Comparison of ENCODE assay signal across 21 mouse cellular contexts in genomic region chr7:96141876-96142275, GRCm38 (mm10). TPM values are rescaled to one million over a fixed set of nuclear protein-coding genes. Genes with fewer than 3 reads are reported as not detected.
DNase-seq lines count a peak whose midpoint lies in the region; ATAC-seq and TF ChIP-seq lines count a peak whose summit lies in the region.
"Had no signal": no experiment of that assay in that cellular context is flagged by ENCODE, and none has a peak within 500 bp of the region (broad histone marks: within the 10 kb centered on the region; RNA-seq: fewer than 3 reads in every experiment).

No protein-coding gene starts in this region.

- no peak overlapping the region for H3K9ac ChIP-seq in heart, embryonic 16.5 days (ENCODE audit: low read length)
- no peak overlapping the region for H3K9ac ChIP-seq in heart, embryonic 11.5 days (ENCODE audit: low read depth, low read length)
- no peak overlapping the region for H3K9ac ChIP-seq in lung, embryonic 14.5 days
- H3K9ac ChIP-seq: embryonic facial prominence, embryonic 13.5 days; embryonic facial prominence, embryonic 15.5 days; forebrain, embryonic 12.5 days had no signal

- peaks cover 3% of the 10 kb centered on the region; the same call in 1 of the 2 replicates for H3K9me3 ChIP-seq in heart, embryonic 16.5 days (replicated peaks; ENCODE audit: control insufficient read depth, low read length)
- H3K9me3 ChIP-seq in heart, embryonic 11.5 days (replicated peaks; ENCODE audit: control insufficient read depth, low read length) = no peaks in the 10 kb centered on the region
- H3K9me3 ChIP-seq in lung, embryonic 14.5 days (ENCODE audit: low read depth, low read length) = no peaks in the 10 kb centered on the region
- H3K9me3 ChIP-seq: embryonic facial prominence, embryonic 13.5 days; embryonic facial prominence, embryonic 15.5 days; forebrain, embryonic 10.5 days; forebrain, embryonic 12.5 days had no signal

- peaks cover 17% of the 10 kb centered on the region for H3K4me1 ChIP-seq in heart, embryonic 16.5 days (ENCODE audit: control insufficient read depth, insufficient read depth, low read length)
- H3K4me1 ChIP-seq in heart, embryonic 11.5 days (ENCODE audit: control insufficient read depth, insufficient read depth, low read length) = peaks cover 6% of the 10 kb centered on the region
- no peaks in the 10 kb centered on the region for H3K4me1 ChIP-seq in lung, embryonic 14.5 days (ENCODE audit: insufficient read depth)
- H3K4me1 ChIP-seq: forebrain, embryonic 10.5 days; forebrain, embryonic 12.5 days had no signal

- no peaks in the 10 kb centered on the region for H3K36me3 ChIP-seq in heart, embryonic 16.5 days (ENCODE audit: control insufficient read depth, insufficient read depth)
- no peaks in the 10 kb centered on the region for H3K36me3 ChIP-seq in heart, embryonic 11.5 days (ENCODE audit: control insufficient read depth, insufficient read depth, low read length)
- no peaks in the 10 kb centered on the region for H3K36me3 ChIP-seq in lung, embryonic 14.5 days (ENCODE audit: insufficient read depth)
- H3K36me3 ChIP-seq: embryonic facial prominence, embryonic 13.5 days; embryonic facial prominence, embryonic 15.5 days; forebrain, embryonic 10.5 days; forebrain, embryonic 12.5 days had no signal

- H3K27ac ChIP-seq in heart, embryonic 16.5 days (ENCODE audit: low read length) = peak overlapping the region; percentile 9
- no peak overlapping the region for H3K27ac ChIP-seq in heart, embryonic 11.5 days (ENCODE audit: low read depth, low read length)
- no peak overlapping the region for H3K27ac ChIP-seq in lung, embryonic 14.5 days (ENCODE audit: low read depth)
- H3K27ac ChIP-seq: embryonic facial prominence, embryonic 13.5 days; embryonic facial prominence, embryonic 15.5 days; forebrain, embryonic 10.5 days; forebrain, embryonic 12.5 days had no signal

- no peak for TF ChIP-seq CTCF in lung, embryonic 14.5 days (IDR thresholded peaks at IDR 0.05; ENCODE audit: low read depth)

- no peak overlapping the region for H3K4me3 ChIP-seq in heart, embryonic 16.5 days (ENCODE audit: low read length)
- H3K4me3 ChIP-seq in heart, embryonic 11.5 days (ENCODE audit: low read depth, low read length) = no peak overlapping the region
- no peak overlapping the region for H3K4me3 ChIP-seq in lung, embryonic 14.5 days (ENCODE audit: low read depth, low read length)
- H3K4me3 ChIP-seq: embryonic facial prominence, embryonic 13.5 days; embryonic facial prominence, embryonic 15.5 days; erythroblast, embryonic 14.5 days; forebrain, embryonic 10.5 days; forebrain, embryonic 12.5 days had no signal

- no peak for ATAC-seq in heart, embryonic 16.5 days (replicated peaks; ENCODE audit: extremely low read depth, insufficient read depth, low FRiP score)
- ATAC-seq in heart, embryonic 11.5 days (replicated peaks; ENCODE audit: insufficient number of reproducible peaks, low FRiP score, low TSS enrichment) = no peak
- no peak for ATAC-seq in lung, embryonic 14.5 days (ENCODE audit: insufficient read depth)
- ATAC-seq: forebrain, embryonic 14.5 days; forebrain, embryonic 16.5 days had no signal

- peak; percentile 71 for DNase-seq in lung, embryonic 14.5 days
- no peak for DNase-seq in lung, postnatal 10 days
- DNase-seq: adrenal gland, adult 2 months; adrenal gland, postnatal 10 days; adrenal gland, postnatal 25 days; cerebellum, adult 11 months; cerebellum, adult 18-20 months; cerebellum, adult 8-10 months; cerebellum, adult 9-11 months; cerebellum, postnatal 14 days; cerebellum, postnatal 36 days; embryo, embryonic 11 days had no signal

- WGBS in heart, embryonic 16.5 days = 64% methylated on average over 4 of the region's 4 CpGs
- WGBS in heart, embryonic 11.5 days (ENCODE audit: insufficient replicate concordance) = 72% methylated on average over 4 of the region's 4 CpGs
- 51% methylated on average over 4 of the region's 4 CpGs for WGBS in lung, embryonic 14.5 days

- H3K27me3 ChIP-seq in heart, embryonic 16.5 days (ENCODE audit: control insufficient read depth, insufficient read depth, low read length) = no peaks in the 10 kb centered on the region
- no peaks in the 10 kb centered on the region for H3K27me3 ChIP-seq in heart, embryonic 11.5 days (ENCODE audit: control insufficient read depth, insufficient read depth, low read length)
- H3K27me3 ChIP-seq in lung, embryonic 14.5 days (ENCODE audit: insufficient read depth, low read length) = no peaks in the 10 kb centered on the region
- H3K27me3 ChIP-seq: embryonic facial prominence, embryonic 13.5 days; embryonic facial prominence, embryonic 15.5 days; forebrain, embryonic 12.5 days had no signal

- H3K4me2 ChIP-seq in heart, embryonic 16.5 days (ENCODE audit: low read depth, low read length) = no peak overlapping the region
- no peak overlapping the region for H3K4me2 ChIP-seq in heart, embryonic 11.5 days
- no peak overlapping the region for H3K4me2 ChIP-seq in lung, embryonic 14.5 days
- H3K4me2 ChIP-seq: embryonic facial prominence, embryonic 13.5 days; embryonic facial prominence, embryonic 15.5 days; forebrain, embryonic 12.5 days had no signal

RNA-seq across cellular contexts. Expression of gene Tenm4, which starts 29.2 kb away (rescaled TPM):
- polyA plus RNA-seq in heart, embryonic 16.5 days (2015; fragmentation: Nextera tagmentation; extraction: Ambion mirVana) = 7.2 and 9.1 TPM in 2 replicates
- 9.4 and 11.4 TPM in 2 replicates for polyA plus RNA-seq in heart, embryonic 11.5 days (2014; fragmentation: Nextera tagmentation; extraction: Ambion mirVana)
- 24.3 and 24.9 TPM in 2 replicates for polyA plus RNA-seq in lung, embryonic 14.5 days (2014; fragmentation: Nextera tagmentation; extraction: Ambion mirVana)
- polyA plus RNA-seq: erythroblast, embryonic 14.5 days had no signal
